Mouse (Mus musculus) left cerebral cortex, adult 18-20 months (tissue): ENCODE data around the gene Slc25a43. TPM values are rescaled to one million over a fixed set of nuclear protein-coding genes. Genes with fewer than 3 reads are reported as not detected.

Source experiments
- DNase-seq, 2 experiments: peaks; one replicate each; pipeline ENCODE4 v3.0.0; 2021 to 2022; ENCODE audit warnings: low spot score in 2 of 2, mixed read lengths in 1 of 2
- total RNA-seq, 2 experiments: library from RNA; stranded (reverse); gene quantifications; 2 replicates each; pipeline ENCODE4 v1.2.3; 2021

Slc25a43 gene
- total RNA-seq, 2 experiments from 2014 or later = 0.42 to 0.70 TPM

DNA sequence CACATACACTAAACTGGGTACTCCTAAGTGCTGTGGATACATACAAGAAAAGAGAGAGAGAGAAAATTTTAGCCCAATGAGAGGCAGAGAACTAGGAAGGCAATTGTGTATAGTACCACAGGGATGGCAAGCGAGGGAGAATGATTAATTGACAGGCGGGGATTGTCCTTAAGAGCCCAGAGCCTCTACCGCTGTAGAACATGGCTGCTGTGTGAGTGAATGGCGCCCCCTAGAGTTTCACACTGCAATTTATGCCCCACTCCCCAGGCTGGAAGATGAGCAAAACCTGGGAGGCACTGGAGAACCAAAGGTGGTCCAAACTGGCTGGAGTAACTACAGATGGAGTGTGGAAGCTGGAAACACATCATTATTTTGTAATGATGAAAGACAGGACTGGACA lies 76.7 kb downstream of the Slc25a43 start:
- DNase-seq = peak; percentile 17 to 23

DNA sequence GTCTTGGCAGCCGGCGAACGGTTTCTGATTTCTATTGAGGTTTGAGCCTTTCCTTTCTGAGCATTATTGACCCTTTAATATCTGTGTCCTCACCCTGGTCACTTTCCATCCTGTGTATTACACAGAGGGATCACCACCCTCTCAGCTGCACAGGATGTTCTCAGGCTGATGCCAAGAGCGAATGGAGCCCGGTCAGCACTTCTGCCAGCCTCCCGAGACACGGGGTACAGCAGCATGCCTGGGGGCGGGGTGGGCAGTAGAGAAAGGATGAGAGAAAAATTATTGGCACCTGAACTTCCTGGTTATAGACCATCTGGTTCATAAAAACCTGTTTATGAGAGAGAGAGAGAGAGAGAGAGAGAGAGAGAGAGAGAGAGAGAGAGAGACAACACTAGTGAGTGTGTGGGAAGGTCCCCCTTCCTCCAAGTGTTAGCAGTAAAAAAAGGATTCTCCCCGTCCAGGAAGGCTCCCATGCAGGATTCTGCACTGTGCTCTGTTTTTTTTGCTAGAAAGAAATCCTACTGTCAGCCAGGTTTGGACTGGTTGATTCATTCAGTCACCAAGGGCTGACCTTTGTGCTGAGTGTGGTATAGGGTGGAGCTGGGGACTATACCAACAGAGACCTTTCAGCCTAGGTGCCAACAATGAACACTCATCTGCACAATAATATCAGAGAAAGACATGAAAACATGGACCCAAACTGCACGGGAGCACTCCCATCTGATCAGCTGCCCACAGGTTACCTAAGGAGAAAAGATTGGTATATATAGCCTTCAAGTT lies 80.7 kb downstream of the Slc25a43 start:
- peak in 1 of 2 experiments; percentile 12 for DNase-seq

DNA sequence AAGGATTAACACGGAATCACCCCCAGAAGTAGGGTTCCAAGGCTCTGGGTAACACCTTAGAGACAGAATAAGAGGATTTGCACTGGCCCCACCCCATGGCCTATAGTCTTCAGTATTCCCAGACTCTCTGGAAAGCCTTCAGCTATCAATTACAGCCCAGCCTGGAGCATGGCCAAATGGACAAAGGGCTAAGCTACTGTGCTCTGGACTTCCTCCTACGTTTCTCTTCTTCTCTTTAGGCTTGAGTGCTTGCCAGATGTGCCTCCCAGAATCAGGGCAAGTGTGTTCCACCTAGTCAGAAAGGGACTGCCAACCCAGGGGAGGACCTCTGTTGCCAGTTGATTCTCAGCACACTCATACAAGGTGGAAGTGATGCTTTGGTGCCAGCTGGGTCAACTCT lies 81.6 kb downstream of the Slc25a43 start:
- DNase-seq = no peak

Other genes starting within 250 kb of the Slc25a43 start
- gene Pgrmc1, start 145.5 kb upstream of the Slc25a43 start, total RNA-seq = 100 to 1,000 TPM; 288 to 323 TPM
- 10 to 100 TPM; 13.5 to 13.6 TPM for gene Akap17b, start 98.3 kb upstream of the Slc25a43 start, total RNA-seq
- gene Slc25a5, start 52.0 kb downstream of the Slc25a43 start, total RNA-seq = 100 to 1,000 TPM; 315 to 349 TPM
- 10 to 100 TPM; 44.1 to 50.3 TPM for gene Ube2a, start 130.2 kb downstream of the Slc25a43 start, total RNA-seq
- 10 to 100 TPM; 36.9 to 39.0 TPM for gene C330007P06Rik, start 130.5 kb downstream of the Slc25a43 start, total RNA-seq
- 10 to 100 TPM; 37.5 to 38.0 TPM for gene Nkrf, start 159.2 kb downstream of the Slc25a43 start, total RNA-seq
- 10 to 100 TPM; 58.3 to 67.0 TPM for gene Sept6, start 248.1 kb downstream of the Slc25a43 start, total RNA-seq